Mouse (Mus musculus) gastrocnemius, postnatal 36 days (tissue): ENCODE results near the gene Nubp1. TPM values are rescaled to one million over a fixed set of nuclear protein-coding genes. Genes with fewer than 3 reads are reported as not detected.

Experiments used
- DNase-seq, 2 experiments: peaks; one replicate each; pipeline ENCODE4 v3.0.0; 2022
- intact Hi-C: fragments of 180-260 bp; cut with DNase I; formaldehyde crosslinking; loops from one replicate; pipeline ENCODE4 v1.15.1; 2025
- total RNA-seq, 2 experiments: library from RNA; stranded (reverse); gene quantifications; 2 replicates each; pipeline ENCODE4 v1.2.3; 2021

The Nubp1 gene
- total RNA-seq, 2 experiments from 2014 or later = 5.8 to 6.0 TPM

DNA sequence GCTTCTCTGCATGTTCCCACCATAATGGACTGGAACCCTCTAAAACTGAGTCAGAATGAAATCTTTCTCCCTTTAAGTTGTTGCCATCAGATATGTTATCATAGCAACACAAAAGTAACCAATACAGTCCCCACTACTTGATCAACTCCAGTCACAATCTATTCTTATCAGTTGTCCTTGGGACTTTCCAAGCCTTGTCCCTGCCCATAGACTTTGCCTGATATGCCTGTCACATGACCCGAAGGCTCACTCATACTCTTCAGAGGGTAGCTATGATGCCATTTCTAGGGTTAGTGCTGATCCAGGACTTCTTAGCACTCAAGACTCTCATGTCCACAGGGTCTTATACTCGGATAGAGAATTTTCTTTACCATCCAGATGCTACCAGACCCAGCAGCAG, 48.4 kb downstream of the Nubp1 start:
- intact Hi-C loops = no loop called here
- no peak for DNase-seq

DNA sequence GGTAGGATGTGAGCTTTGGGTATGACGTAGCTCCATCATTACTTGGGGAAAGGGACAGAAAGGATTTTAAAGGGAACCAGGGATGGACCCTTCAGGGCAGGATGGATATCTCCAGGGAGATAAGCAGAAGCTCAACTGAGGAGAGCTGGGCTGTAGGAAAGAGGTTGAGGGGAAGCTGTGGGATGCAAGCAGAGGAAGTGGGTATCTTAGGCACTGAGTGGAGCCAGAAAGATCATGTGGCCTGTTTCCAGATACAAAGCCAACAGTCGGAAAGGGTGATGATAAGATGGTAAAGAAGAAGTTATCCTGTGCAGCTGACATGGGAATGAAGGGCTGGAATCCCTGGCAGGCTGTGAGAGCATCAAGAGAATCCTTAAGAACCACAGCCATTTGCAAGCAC, 49.4 kb downstream of the Nubp1 start:
- intact Hi-C loops = no loop called here
- DNase-seq = no peak

DNA sequence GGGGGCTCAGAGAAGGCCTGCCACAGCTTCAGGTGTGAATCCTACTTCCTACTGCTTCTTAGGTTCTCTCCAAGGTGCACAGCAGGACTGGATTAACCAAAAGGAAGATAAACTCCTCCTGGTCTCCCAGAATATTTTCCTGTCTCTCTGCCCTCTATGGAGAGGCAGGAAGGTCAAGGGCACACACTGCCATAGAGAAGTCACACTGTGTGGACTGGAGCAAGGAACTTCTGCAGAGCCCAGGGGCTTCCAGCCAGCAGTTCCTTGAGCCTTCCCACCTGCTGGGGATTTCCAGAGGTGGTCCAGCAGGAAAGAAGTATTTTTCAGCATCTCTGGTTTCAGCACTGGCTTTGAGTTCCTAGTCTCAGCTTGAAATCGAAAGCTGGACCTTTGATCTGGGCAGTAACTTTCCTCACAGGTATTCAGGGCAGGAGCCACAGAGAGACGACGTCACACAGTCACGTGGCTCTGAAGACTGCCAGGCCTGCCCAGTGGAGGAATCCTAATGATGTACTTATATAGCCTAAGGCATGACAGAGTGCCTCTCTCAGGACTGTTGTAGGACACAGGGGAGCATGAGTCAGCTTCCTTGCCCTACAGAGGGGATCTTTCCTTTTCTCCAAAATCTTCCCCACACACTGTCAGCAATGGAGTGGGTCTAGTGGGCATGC, 53.4 kb downstream of the Nubp1 start:
- DNase-seq = no peak
- intact Hi-C loops = no loop called here

DNA sequence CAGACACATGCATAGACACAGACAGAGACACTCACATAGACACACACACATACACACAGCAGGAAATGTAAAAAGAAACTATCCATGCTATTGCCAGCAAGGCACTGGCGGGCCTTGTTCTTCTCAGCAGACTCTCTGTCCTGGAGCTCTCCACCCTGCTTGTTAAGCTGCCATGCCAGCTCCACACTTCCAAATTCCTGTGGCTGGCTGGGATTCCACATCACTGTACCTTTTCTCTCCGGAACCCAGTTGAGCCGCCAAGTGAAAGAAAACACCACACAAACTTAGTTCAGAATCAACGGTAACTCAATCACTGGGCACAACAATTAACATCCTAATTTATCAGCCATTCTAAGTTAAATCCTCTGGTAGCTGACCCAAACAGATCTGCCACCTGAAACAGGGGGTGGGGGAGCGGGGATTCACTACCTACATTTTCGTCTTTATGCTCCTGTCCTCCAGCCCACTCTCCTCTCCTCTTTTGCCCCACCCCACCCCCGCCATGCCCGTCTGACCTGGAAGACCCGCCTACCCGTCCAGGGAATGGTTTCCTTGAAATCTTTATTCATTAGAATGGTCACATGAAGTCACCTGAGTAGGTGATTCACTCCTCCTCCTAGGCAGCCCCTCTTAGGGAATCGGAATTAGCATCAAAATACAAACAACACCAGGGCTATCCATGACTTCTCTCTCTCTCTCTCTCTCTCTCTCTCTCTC, 55.8 kb downstream of the Nubp1 start:
- DNase-seq = no peak
- intact Hi-C loops = no loop called here

DNA sequence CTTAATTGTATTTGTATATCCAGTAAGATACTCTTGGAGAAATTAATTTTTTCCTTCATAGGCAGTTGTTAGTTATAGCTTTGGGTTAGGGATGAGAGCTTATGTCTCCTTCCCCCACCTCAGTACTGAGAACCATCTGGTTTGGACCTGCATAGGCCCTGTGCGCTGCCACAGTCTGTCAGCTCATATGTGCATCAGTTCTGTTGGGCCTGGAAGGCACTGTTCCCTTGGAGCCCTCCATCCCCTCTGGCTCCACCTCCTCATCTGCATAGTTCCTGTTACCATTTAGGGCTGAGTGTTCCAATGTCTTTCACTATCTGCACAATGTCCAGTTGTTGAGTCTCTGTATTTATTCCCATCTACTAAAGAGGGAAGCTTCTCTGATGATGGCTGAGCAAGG, 56.5 kb downstream of the Nubp1 start:
- no peak for DNase-seq
- intact Hi-C loops = no loop called here

DNA sequence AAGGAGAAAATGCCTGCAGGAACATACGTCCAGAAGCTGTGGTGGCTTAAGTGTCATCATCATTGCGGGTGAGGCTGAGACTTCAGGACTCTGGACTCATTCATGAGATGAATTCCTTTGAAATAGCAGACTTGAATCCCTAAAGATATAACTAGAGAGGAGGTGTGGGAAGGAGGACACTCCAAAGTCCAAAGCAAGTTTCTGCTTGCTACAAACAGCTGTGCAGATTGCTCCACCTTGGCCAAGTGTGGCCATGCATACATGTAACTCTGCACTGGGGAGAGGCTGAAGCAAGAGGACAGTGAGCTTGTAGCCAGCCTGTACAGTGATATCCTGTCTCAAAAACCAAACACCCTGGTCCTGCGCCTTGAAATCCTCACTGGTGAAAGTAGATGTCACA, 60.2 kb downstream of the Nubp1 start:
- DNase-seq = no peak
- intact Hi-C loops = no loop called here

Other genes with a start within 250 kb of the Nubp1 start
- gene Rpl39l, start 241.7 kb upstream of the Nubp1 start, total RNA-seq = not detected
- gene Atf7ip2, start 219.2 kb upstream of the Nubp1 start, total RNA-seq = not detected
- 1 to 10 TPM; 4.3 to 4.9 TPM for gene Emp2, start 98.0 kb upstream of the Nubp1 start, total RNA-seq
- gene Tekt5, start 16.5 kb upstream of the Nubp1 start, total RNA-seq = not detected
- under 1 TPM; 0.23 to 0.37 TPM for gene Tvp23a, start 35.4 kb downstream of the Nubp1 start, total RNA-seq
- gene Ciita, start 68.1 kb downstream of the Nubp1 start, total RNA-seq = under 1 TPM; 0.22 to 0.61 TPM
- 10 to 100 TPM; 39.3 to 47.4 TPM for gene Dexi, start 131.1 kb downstream of the Nubp1 start, total RNA-seq
- gene Clec16a, start 133.4 kb downstream of the Nubp1 start, total RNA-seq = 10 to 100 TPM; 59.3 to 70.8 TPM